ENCODE assay signal across 1 mouse cellular context in genomic region chr8:109542748-109543519, GRCm38 (mm10).
TF ChIP-seq lines count a peak whose summit lies in the region.

No protein-coding gene starts in this region.

TF ChIP-seq in CH12.LX, 34 proteins besides CTCF, POLR2A, EP300 and RAD21 (continued from another document):
- TF ChIP-seq MAFK (IDR thresholded peaks at IDR 0.05; ENCODE audit: insufficient replicate concordance, low read length): peak; percentile 67
- peak; percentile 45 for TF ChIP-seq MAX (IDR thresholded peaks at IDR 0.05; ENCODE audit: low read length)
- TF ChIP-seq ZNF384 (IDR thresholded peaks at IDR 0.05; ENCODE audit: low read depth, low read length): no peak
- TF ChIP-seq BHLHE40 (IDR thresholded peaks at IDR 0.05; ENCODE audit: low read depth, low read length): peak; percentile 64
- TF ChIP-seq UBTF (IDR thresholded peaks at IDR 0.05; ENCODE audit: low read depth, low read length): no peak
- peak; percentile 60; the same call in 1 of the 2 replicates for TF ChIP-seq TBP (conservative IDR thresholded peaks at IDR 0.05; ENCODE audit: low read depth, low read length)
- 0 out of 2 replicates have a peak, but pooled peaks have one; percentile 17 for TF ChIP-seq JUND (conservative IDR thresholded peaks at IDR 0.05; ENCODE audit: low read depth, low read length)
- TF ChIP-seq MEF2A (IDR thresholded peaks at IDR 0.05; ENCODE audit: borderline replicate concordance, low read depth, low read length): peak; percentile 43; the same call in 1 of the 2 replicates
- TF ChIP-seq IRF4 (IDR thresholded peaks at IDR 0.05; ENCODE audit: low read depth, low read length): peak; percentile 59
- no peak for TF ChIP-seq E2F4 (IDR thresholded peaks at IDR 0.05; ENCODE audit: insufficient replicate concordance, low read depth, low read length)
- TF ChIP-seq CHD2 (IDR thresholded peaks at IDR 0.05; ENCODE audit: low read length): peak; percentile 77; the same call in 1 of the 2 replicates
- no peak for TF ChIP-seq KAT2A (IDR thresholded peaks at IDR 0.05; ENCODE audit: insufficient replicate concordance, low read length)
- TF ChIP-seq SMC3 (IDR thresholded peaks at IDR 0.05; ENCODE audit: low read depth, low read length): no peak
- TF ChIP-seq SIN3A (IDR thresholded peaks at IDR 0.05; ENCODE audit: low read length): 0 out of 2 replicates have a peak, but pooled peaks have one; percentile 51
- TF ChIP-seq GABPA (IDR thresholded peaks at IDR 0.05; ENCODE audit: insufficient replicate concordance, low read depth, low read length): no peak
- no peak for TF ChIP-seq PAX5 (IDR thresholded peaks at IDR 0.05; ENCODE audit: low read length)
- 0 out of 2 replicates have a peak, but pooled peaks have one; percentile 33 for TF ChIP-seq RCOR1 (conservative IDR thresholded peaks at IDR 0.05; ENCODE audit: low read depth, low read length)
- TF ChIP-seq NELFE (IDR thresholded peaks at IDR 0.05; ENCODE audit: low read depth, low read length): no peak
- no peak for TF ChIP-seq MYC (IDR thresholded peaks at IDR 0.05; ENCODE audit: low read depth, low read length)
- no peak for TF ChIP-seq ZC3H11A (IDR thresholded peaks at IDR 0.05; ENCODE audit: low read depth, low read length)
